Mouse (Mus musculus) adrenal gland, adult 18-20 months (tissue): ENCODE measurements at regions not wholly inside any gene's neighbourhood (a gene's known extent, or its start where the extent isn't known, plus 50 kb on each side); places are given as distances from the start of the nearest gene placed in this dataset.

Experiments used
- DNase-seq, 2 experiments: peaks; one replicate each; pipeline ENCODE4 v3.0.0; 2021 to 2022; ENCODE audit warnings: low spot score in 2 of 2
- microRNA-seq, 2 experiments: library from miRNA; unstranded; fragments of <30 nt; microRNA quantifications; one replicate each; pipeline ENCODE4 v1.2.0; 2021; ENCODE audit warnings: borderline number of aligned reads in 2 of 2

DNA sequence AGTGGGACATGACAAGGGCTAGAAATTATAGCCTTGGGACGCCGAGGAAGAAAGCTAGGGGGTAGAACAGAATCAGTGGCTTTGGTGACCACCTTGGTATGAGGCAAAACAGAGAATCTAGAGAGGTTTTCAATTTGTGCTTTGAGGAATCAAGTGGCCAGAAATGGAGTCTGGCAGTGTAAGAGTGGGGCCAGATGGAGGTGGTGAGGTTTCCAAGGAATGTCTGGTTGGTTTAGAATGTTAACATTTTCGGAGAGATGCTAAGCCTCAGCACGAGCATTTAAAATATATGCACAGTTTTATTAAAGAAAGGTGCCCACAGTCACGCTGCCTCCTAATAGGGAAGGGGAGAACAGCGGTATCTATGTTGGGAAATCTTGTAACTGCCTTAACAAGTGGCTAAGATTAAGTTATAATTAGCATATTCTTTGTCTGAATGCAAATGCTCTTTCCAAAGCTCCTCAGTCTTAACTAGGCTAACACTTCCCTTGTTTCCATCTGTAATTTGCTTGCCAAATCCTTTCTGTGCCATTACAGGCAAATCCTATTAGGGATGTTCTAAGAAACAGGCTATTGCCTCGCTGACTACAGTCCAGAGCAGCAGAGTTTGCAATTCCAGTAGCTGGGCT is 117.9 kb upstream of the Pbx1 start:
- DNase-seq, result no peak

DNA sequence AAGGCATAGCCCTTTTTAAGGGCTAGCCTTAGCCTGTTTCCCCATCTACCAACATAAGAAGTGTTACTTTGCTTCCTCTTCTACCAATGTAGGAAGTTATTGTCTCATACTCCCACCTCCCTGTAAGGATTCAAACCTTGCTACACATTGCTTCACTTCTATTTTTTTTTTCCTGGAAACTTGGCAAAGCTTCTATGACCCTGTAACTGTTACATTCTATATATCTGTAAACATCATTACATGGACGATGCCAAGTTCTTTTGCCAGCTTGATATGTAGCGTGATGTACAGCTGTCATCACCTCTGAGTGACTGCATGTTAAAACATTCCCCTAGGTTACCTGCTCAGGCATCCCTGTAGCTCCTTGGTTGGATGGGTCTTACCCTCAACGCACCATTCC is 114.1 kb upstream of the Pbx1 start:
- no peak for DNase-seq

DNA sequence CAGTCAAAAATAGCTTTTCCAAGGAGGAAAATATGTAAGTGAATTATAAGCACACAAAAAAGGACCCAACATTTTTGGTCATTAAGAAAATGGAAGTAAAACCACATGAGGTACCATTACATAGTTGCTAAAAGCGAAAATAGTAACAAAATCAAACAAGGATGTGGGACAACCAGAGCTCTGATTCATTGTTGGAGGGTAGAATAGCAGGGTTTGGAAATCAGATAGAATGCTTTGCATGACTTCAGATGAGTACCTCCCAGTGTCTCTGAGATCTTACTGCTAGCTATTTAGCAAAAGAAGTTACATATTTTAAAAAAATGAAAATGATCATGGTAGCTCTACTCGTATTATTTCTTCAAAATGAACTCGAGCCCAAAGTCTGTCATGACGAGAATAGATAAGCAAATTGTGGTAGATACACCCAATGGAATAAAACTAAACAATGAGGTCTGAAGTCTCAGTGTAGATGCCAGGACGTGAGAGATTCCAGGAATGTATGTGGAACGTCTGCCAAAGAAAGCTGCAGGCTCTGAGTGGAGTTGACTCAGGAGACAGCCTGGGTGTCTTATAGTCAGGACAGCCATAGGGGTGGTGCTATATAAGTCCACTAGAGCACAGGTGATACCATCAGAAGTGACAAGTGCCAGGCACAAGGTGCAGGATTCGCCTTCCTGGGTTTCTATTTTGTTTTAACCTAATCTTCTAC is 113.2 kb upstream of the Pbx1 start:
- DNase-seq, result no peak

DNA sequence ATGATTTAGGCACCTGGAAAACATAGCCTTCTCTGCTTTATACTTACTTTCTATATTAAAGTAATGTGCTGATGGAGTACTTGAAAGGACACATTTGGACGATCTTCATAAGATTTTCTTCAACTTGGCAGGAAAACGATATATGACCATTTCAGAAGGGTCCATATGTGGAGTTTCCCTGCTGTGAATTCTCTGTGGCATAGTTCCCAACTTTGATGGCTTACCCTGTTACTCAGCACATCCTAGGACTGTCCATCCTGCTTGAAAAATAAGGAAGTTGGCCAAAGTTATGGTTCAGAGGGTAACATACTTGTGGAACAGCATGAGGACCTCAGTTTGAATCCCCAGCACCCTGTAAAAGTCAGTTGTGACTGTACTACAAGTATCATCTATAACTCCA is 109.2 kb upstream of the Pbx1 start:
- no peak for DNase-seq

DNA sequence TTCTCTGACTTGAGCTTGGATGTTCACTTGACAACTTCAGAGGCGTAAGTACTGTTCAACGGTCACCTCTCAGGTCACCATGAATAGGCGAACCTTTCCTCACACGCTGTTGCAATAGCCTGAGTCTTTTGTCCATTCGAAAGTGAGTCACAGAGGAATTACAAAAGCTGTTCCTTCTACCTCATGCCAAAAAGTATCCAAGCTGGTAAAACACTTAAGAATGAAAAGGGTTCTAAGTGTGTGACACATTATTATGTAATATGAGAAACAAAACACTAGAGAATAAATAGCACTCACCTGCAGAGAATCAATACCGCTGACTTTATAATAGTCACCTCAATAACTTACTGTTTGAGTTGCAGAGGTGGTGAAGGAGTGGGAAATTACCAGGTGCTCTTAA is 86.0 kb upstream of the Pbx1 start:
- no peak for DNase-seq

DNA sequence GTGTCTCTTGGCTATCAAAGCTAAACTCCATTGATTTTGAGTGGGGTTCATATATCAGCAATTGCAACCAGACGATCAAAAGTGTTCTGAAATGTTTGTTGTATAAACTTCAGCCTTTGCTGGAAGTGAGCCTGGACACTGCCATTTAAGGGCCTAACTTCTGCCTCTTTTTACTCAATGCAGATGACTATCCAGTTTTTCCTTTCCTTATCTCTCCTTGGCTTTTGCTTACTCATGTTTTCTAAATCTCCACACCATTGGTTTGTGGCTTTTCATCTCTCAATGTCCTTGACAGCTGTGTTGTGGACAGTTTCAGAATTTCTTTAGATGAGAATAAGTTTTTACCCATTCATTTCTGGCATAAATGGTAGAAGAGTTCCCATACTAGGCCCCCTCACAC is 74.3 kb upstream of the Pbx1 start:
- no peak for DNase-seq

DNA sequence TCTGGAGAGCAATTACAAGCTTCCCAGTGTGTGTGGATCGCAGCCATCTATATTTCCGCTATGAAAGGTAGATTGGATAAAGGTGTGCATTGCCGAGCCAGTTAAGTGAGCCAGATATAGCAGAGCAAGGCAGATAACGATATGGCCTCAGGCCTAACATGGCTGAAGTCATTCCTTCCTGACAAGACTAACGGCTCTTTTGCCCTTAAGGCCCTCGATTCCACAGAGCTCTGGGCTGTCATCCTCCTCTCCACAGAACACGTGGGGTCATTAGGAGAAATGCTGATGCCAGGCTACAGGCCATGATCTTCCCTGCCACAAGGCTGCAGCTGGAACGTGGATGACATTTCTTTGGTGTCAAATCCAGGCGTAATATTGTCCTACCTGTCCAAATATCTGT is 72.7 kb upstream of the Pbx1 start:
- DNase-seq, result no peak

DNA sequence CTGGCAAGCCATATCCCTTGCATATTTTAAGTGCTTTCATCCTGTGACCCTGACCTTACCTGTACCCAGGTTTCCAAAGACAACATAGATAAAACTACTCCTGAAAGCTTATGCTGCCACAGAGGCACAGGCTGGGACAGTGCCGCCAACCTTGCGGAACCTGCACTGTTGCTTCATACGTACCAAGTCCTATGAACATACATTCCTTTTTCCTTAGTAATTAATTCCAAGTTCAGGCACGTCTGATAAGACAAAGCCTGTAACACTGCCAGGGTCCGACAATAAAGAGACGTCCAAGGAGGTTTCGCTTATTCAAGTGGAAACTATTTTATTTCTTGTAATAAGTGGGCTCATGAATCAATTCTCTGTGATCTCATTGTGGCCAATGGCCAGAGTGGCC is 70.2 kb upstream of the Pbx1 start:
- DNase-seq, result peak; percentile 27 to 33

DNA sequence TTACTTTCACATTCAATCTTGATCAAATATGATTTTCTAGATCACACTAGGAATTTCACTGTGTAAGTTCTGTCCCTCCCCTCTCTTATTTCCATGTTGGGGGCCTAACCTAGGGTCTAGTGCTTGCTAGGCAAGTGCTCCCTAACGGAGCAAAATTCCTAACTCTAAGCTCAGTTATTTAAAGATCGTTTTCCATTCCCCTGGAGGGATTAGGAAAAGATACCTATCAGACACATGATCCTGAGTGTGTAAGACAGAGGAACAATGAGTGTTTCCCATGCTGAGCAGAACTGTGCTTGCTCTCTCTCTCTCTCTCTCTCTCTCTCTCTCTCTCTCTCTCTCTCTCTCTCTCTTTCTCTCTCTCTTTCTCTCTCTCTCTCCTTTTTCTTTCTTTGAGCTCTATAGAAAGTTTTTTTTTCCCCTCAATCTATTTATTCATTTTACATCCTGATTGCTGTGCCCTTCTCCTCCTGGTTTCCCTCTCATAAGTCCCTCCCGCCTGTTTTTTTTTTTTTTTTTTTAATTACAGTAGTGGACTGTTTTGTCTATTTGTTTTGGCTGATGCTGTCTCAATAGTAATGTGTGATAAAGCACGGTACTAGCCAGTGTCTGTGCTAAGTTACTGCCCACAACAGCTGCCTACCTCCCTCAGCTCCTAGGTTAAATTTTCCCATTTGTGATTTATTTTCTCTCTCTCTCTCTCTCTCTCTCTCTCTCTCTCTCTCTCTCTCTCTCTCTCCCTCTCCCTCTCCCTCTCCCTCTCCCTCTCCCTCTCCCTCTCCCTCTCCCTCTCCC is 69.5 kb upstream of the Pbx1 start:
- DNase-seq, result no peak

DNA sequence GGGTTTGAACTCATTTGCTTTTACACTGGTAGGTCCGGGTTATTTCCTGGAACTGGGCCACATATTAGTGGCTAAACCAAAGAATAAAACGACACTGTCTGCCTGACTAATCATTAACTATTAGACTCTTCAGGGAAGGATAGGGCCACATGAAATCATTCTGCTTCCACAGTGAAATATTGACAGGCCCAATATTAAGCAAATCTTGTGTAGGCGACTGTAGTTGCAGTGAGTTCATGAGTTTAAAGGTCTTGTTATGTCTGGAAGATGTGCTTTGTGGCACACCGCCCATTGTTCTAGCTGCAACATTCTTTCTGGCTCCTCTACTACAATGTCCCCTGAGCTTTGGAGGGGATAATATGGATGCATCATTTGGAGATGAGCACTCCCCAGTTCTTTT is 65.7 kb upstream of the Pbx1 start:
- DNase-seq, result no peak

DNA sequence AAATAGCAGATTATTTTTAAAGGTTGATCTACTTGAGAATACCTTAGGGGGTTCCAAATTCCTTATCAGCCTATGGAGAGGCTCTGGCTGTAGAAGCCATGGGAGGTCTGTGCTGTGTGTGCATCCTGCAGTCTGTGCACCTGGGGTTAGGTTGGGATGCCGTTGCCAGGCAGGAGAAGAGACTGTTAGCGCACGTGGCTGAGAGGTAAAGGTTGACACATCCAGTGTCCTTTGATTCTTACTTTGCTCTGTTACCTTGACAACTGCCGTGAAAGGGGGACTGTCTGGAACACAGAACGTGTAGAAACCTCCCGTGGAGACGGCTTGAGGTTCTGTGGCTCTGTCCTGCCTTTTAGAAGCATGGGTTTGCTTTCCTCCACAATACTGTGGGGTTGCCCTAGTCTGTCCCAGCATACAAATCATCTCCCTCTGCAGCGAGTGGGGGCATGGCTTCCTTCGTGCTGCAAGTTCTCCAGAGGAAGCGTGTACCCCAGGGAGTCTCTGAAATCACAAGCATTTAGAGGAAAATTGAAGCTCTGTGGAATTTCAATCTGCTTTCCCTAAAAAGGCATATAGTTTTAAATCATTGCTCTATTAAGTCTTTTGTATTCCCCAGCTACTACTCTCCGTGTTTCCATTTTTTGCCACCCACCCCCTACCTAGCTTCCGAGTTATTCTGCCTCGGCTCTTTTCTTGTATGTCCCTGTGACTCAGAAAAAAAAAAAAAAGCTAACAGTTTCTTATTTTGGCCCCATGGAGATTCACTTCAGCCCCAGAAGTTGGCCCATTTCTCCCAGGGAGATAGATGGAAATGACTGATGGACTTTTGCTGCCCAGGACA is 63.8 kb upstream of the Pbx1 start:
- no peak for DNase-seq

DNA sequence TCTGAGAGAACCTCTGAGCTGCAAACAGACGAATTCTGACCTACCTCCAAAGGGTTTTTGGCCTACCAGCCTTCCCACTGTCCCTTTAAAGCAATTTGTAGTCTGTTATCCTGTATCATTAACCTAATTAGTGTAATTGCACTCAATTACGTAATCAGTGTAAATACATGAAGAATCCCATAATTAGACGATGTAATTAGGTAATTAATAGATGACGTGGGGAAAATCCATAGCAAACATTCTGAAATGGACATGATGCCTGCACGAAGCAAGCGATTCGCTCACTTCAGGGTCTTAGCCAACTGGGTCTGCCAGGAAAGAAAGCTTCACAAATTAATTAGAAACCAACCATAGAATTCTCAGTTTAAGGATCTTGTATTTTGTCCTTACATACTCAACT is 55.4 kb upstream of the Pbx1 start:
- DNase-seq, result no peak

DNA sequence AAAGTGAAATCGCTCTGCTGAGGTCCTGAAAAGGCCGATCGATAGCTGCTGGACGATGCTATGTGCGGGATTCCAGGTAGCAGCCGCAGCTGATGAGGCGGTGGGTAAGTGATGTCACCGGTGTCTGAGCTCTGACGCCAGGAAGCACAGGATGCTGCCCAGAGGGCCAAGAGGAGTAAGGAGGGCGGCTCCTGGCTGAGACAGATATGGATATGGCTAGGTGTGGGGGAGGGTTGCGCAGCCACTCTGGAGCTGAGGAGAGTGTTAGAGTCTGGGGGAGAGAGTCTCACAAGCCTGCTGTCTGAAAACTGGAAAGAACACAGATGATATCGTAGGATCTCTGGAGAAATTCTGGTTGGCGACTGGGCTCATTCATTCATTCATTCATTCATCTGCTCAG is 51.6 kb upstream of the Pbx1 start:
- no peak for DNase-seq

Small RNA genes in the stretch of these regions (microRNA-seq; reads per million reads assigned to microRNA genes)
- gene Mir6348, result 0 reads per million in 2 experiments
- 0 reads per million in 2 experiments for gene Mir6354
